Mouse (Mus musculus) lung, adult 10 weeks (tissue): ENCODE results near the gene Rln1. TPM values are rescaled to one million over a fixed set of nuclear protein-coding genes. Genes with fewer than 3 reads are reported as not detected.

Experiments
- polyA plus RNA-seq: library from polyadenylated mRNA; stranded (reverse); fragments of 350-450 nt; fragmentation: Illumina TruSeq; extraction: RNeasy Lipid Tissue Mini Kit (QIAGEN cat#74804); gene quantifications from one replicate; pipeline ENCODE4 v1.2.3, GENCODE M21; 2014; ENCODE audit warnings: low read depth, low replicate concordance; ENCODE audit not compliant: insufficient read depth

Rln1 gene
- polyA plus RNA-seq: not detected

GRCm38 (mm10) chr19:29334068-29334745 lies at the start of gene Rln1:
Gene Rln1 (minus strand): TSS chr19:29334670.

GRCm38 (mm10) chr19:29366969-29367622 lies 32.6 kb upstream of the Rln1 start, which contains the start of the genes Plgrkt and Cd274:
Gene Plgrkt (minus strand): TSS chr19:29367390.
Gene Cd274 (plus strand): TSS chr19:29367455.

DNA sequence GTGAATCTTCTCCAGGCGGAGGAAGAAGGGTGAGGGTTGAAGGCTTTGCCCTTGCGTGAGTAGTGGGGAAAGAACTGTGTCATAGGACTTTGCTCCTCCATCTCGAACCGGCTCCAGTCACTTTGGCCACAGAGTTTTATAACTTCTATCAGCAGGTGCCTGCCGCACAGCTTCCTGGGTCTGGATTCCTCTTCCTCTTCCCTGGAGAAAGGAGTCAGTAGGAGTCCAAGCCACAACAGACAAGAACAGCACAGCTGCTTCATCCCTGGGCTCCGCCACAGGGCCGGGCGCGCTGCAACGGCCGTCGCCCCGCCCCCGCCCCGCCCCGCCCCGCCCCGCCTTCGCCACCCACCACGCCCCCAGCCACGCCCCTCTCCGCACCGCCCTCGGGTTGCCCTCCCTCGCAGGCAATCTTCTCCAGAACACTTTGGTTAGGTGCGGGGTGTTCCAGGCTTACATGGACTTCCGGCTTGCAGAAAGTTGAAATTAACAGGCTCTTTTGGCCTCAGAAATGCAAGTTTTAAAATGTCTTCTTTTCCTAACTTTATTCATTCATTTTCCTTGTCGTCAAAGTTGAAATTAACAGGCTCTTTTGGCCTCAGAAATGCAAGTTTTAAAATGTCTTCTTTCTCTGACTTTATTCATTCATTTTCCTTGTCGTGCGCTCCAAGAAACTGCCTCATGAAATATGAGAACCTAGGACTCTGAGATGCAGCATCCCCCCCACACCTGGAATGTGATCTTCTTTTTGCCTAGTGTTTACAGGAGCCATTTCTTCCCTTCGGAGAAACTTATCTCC lies 9.2 kb downstream of the Rln1 start, which contains the start of gene Insl6:
Gene Insl6 (minus strand): TSS at position 304 of the 799 bp plus-strand sequence.

Other genes starting within 250 kb of the Rln1 start
- 13.8 TPM for gene Rcl1, start 233.3 kb downstream of the Rln1 start, polyA plus RNA-seq
- gene Jak2, start 82.8 kb downstream of the Rln1 start, polyA plus RNA-seq: 14.0 TPM
- gene Insl6, start 9.3 kb downstream of the Rln1 start, polyA plus RNA-seq: 1.0 TPM
- gene Plgrkt, start 32.7 kb upstream of the Rln1 start, polyA plus RNA-seq: 43.1 TPM
- gene Cd274, start 32.8 kb upstream of the Rln1 start, polyA plus RNA-seq: 4.9 TPM
- gene Pdcd1lg2, start 76.2 kb upstream of the Rln1 start, polyA plus RNA-seq: 0.51 TPM
- gene Ric1, start 187.6 kb upstream of the Rln1 start, polyA plus RNA-seq: 8.2 TPM